Mouse (Mus musculus) thymus, postnatal 14 days (tissue): ENCODE results near the gene Scd1.
"Not testable (repeated sequence)": the region's sequence is repeated elsewhere in the genome, so short reads cannot be mapped to it uniquely, and the experiment has no call there.

Source experiments
- DNase-seq: peaks from one replicate; pipeline ENCODE4 v3.0.0; 2021

Gene Scd1

GRCm38 (mm10) chr19:44394972-44395371 is 12.7 kb downstream of the Scd1 start:
- no peak for DNase-seq

- no peak for DNase-seq
These were observed 13.7 kb downstream of the Scd1 start for GRCm38 (mm10) chr19:44393962-44394422.

- no peak for DNase-seq
These were observed 15.2 kb downstream of the Scd1 start for GRCm38 (mm10) chr19:44392339-44393009.

- DNase-seq = no peak
These were observed 15.8 kb downstream of the Scd1 start for GRCm38 (mm10) chr19:44391856-44392255.

GRCm38 (mm10) chr19:44389507-44389906 is 18.2 kb downstream of the Scd1 start:
- DNase-seq = no peak

GRCm38 (mm10) chr19:44388475-44389428 is 18.9 kb downstream of the Scd1 start:
- DNase-seq = peak; percentile 96

GRCm38 (mm10) chr19:44387746-44388474 is 19.8 kb downstream of the Scd1 start:
- no peak for DNase-seq

GRCm38 (mm10) chr19:44387089-44387671 is 20.5 kb downstream of the Scd1 start:
- no peak for DNase-seq

GRCm38 (mm10) chr19:44385887-44386498 is 21.7 kb downstream of the Scd1 start:
- no peak for DNase-seq

GRCm38 (mm10) chr19:44382682-44383321 is 24.9 kb downstream of the Scd1 start:
- no peak for DNase-seq

- DNase-seq = no peak
These were observed 27.6 kb downstream of the Scd1 start for GRCm38 (mm10) chr19:44380065-44380464.

- no peak for DNase-seq
These were observed 28.6 kb downstream of the Scd1 start for GRCm38 (mm10) chr19:44379090-44379489.

GRCm38 (mm10) chr19:44377629-44378375 is 29.9 kb downstream of the Scd1 start:
- DNase-seq = peak; percentile 35

GRCm38 (mm10) chr19:44376511-44376951 is 31.1 kb downstream of the Scd1 start:
- peak; percentile 9 for DNase-seq

GRCm38 (mm10) chr19:44372969-44373368 is 34.7 kb downstream of the Scd1 start:
- DNase-seq = peak; percentile 89

- no peak for DNase-seq
These were observed 37.4 kb downstream of the Scd1 start for GRCm38 (mm10) chr19:44370231-44370630.

GRCm38 (mm10) chr19:44369371-44369770 is 38.3 kb downstream of the Scd1 start:
- no peak for DNase-seq

GRCm38 (mm10) chr19:44367076-44367475 is 40.6 kb downstream of the Scd1 start:
- DNase-seq = not testable (repeated sequence)

- no peak for DNase-seq
These were observed 41.9 kb downstream of the Scd1 start for GRCm38 (mm10) chr19:44365733-44366132.

- no peak for DNase-seq
These were observed 43.6 kb downstream of the Scd1 start for GRCm38 (mm10) chr19:44364029-44364428.

- DNase-seq = peak; percentile 70
These were observed 44.1 kb downstream of the Scd1 start for GRCm38 (mm10) chr19:44363529-44363928.
